Mouse (Mus musculus) cerebellum, adult 11 months (tissue): ENCODE measurements around the gene Cryl1.

Experiments used
- DNase-seq: peaks from one replicate; pipeline ENCODE4 v3.0.0; 2022

Cryl1 gene

GRCm38 (mm10) chr14:57398065-57398757 lies at the start of gene Cryl1:
TSS of gene Cryl1 (minus strand) at chr14:57398529.
- DNase-seq: peak; percentile 93

- no peak for DNase-seq
These were observed 32.1 kb upstream of the Cryl1 start for GRCm38 (mm10) chr14:57430451-57430850.

- no peak for DNase-seq
These were observed 25.9 kb upstream of the Cryl1 start for GRCm38 (mm10) chr14:57424212-57424561.

GRCm38 (mm10) chr14:57423432-57424211 lies 25.3 kb upstream of the Cryl1 start, which contains the start of gene Ift88:
TSS of gene Ift88 (plus strand) at chr14:57424062.
- peak; percentile 89 for DNase-seq

- DNase-seq: no peak
These were observed 18.9 kb upstream of the Cryl1 start for GRCm38 (mm10) chr14:57417187-57417586.

- no peak for DNase-seq
These were observed 13.8 kb upstream of the Cryl1 start for GRCm38 (mm10) chr14:57412166-57412565.

- no peak for DNase-seq
These were observed 10.8 kb upstream of the Cryl1 start for GRCm38 (mm10) chr14:57409106-57409505.

GRCm38 (mm10) chr14:57408100-57408499 lies 9.8 kb upstream of the Cryl1 start:
- DNase-seq: no peak

- no peak for DNase-seq
These were observed 9.0 kb upstream of the Cryl1 start for GRCm38 (mm10) chr14:57407039-57407987.

GRCm38 (mm10) chr14:57402815-57403214 lies 4.5 kb upstream of the Cryl1 start:
- DNase-seq: no peak

GRCm38 (mm10) chr14:57398813-57399427 lies 591 bp upstream of the Cryl1 start:
- DNase-seq: no peak

GRCm38 (mm10) chr14:57397221-57397620 lies 1.1 kb downstream of the Cryl1 start:
- DNase-seq: no peak

GRCm38 (mm10) chr14:57395470-57395869 lies 2.9 kb downstream of the Cryl1 start:
- no peak for DNase-seq

GRCm38 (mm10) chr14:57392278-57392677 lies 6.1 kb downstream of the Cryl1 start:
- no peak for DNase-seq

- no peak for DNase-seq
These were observed 6.7 kb downstream of the Cryl1 start for GRCm38 (mm10) chr14:57391621-57392020.

GRCm38 (mm10) chr14:57386758-57387561 lies 11.4 kb downstream of the Cryl1 start:
- DNase-seq: no peak

GRCm38 (mm10) chr14:57385667-57386066 lies 12.7 kb downstream of the Cryl1 start:
- DNase-seq: no peak

- DNase-seq: no peak
These were observed 20.8 kb downstream of the Cryl1 start for GRCm38 (mm10) chr14:57377531-57377930.

GRCm38 (mm10) chr14:57376956-57377355 lies 21.4 kb downstream of the Cryl1 start:
- no peak for DNase-seq

- no peak for DNase-seq
These were observed 22.3 kb downstream of the Cryl1 start for GRCm38 (mm10) chr14:57376016-57376415.

- no peak for DNase-seq
These were observed 23.1 kb downstream of the Cryl1 start for GRCm38 (mm10) chr14:57375205-57375604.
